Mouse (Mus musculus): ENCODE results near the gene BC052040. TPM values are rescaled to one million over a fixed set of nuclear protein-coding genes. Genes with fewer than 3 reads are reported as not detected.

BC052040 gene
- polyA plus RNA-seq, 1 experiment, result 1.6 TPM

- WGBS, result 70% methylated on average over 8 of the region's 8 CpGs
- no peak overlapping the region for H3K4me3 ChIP-seq (ENCODE audit: low read depth, low read length)
- TF ChIP-seq CTCF (IDR thresholded peaks at IDR 0.05; ENCODE audit: extremely low read depth, insufficient read length, insufficient replicate concordance, low read depth, low read length) (no peak), POLR2A (IDR thresholded peaks at IDR 0.05; ENCODE audit: low read depth, low read length) (no peak)
Observed at GRCm38 (mm10) chr2:115733017-115733692, 151.6 kb downstream of the BC052040 start.

GRCm38 (mm10) chr2:115734850-115735249 lies 153.3 kb downstream of the BC052040 start:
- 83% methylated on average over 6 of the region's 6 CpGs for WGBS
- Histone ChIP-seq H3K27ac (ENCODE audit: insufficient read depth, low read depth, low read length) (no peak overlapping the region), H3K4me1 (ENCODE audit: control insufficient read depth, insufficient read depth, insufficient read length, low read length) (no peaks in the 10 kb centered on the region), H3K36me3 (ENCODE audit: control insufficient read depth, insufficient read depth, low read length) (no peaks in the 10 kb centered on the region), H3K4me3 (ENCODE audit: low read depth, low read length) (no peak overlapping the region), H3K27me3 (ENCODE audit: control insufficient read depth, insufficient read depth, low read length) (no peaks in the 10 kb centered on the region)
- TF ChIP-seq POLR2A (IDR thresholded peaks at IDR 0.05; ENCODE audit: low read depth, low read length), result no peak
- TF ChIP-seq CTCF (IDR thresholded peaks at IDR 0.05; ENCODE audit: extremely low read depth, insufficient read length, insufficient replicate concordance, low read depth, low read length), result no peak

More at GRCm38 (mm10) chr2:115733017-115733692, 151.6 kb downstream of the BC052040 start:
- Histone ChIP-seq H3K4me1 (ENCODE audit: control insufficient read depth, insufficient read depth, insufficient read length, low read length) (no peaks in the 10 kb centered on the region), H3K27ac (ENCODE audit: insufficient read depth, low read depth, low read length) (no peak overlapping the region), H3K27me3 (ENCODE audit: control insufficient read depth, insufficient read depth, low read length) (no peaks in the 10 kb centered on the region), H3K36me3 (ENCODE audit: control insufficient read depth, insufficient read depth, low read length) (no peaks in the 10 kb centered on the region)

GRCm38 (mm10) chr2:115736416-115736815 lies 154.9 kb downstream of the BC052040 start:
- no peak overlapping the region for H3K27ac ChIP-seq (ENCODE audit: insufficient read depth, low read depth, low read length)
- no peak overlapping the region for H3K4me3 ChIP-seq (ENCODE audit: low read depth, low read length)
- no peak for TF ChIP-seq CTCF (IDR thresholded peaks at IDR 0.05; ENCODE audit: extremely low read depth, insufficient read length, insufficient replicate concordance, low read depth, low read length)
- no peak for TF ChIP-seq POLR2A (IDR thresholded peaks at IDR 0.05; ENCODE audit: low read depth, low read length)
- H3K36me3 ChIP-seq (ENCODE audit: control insufficient read depth, insufficient read depth, low read length), result no peaks in the 10 kb centered on the region
- no peaks in the 10 kb centered on the region for H3K4me1 ChIP-seq (ENCODE audit: control insufficient read depth, insufficient read depth, insufficient read length, low read length)
- no peaks in the 10 kb centered on the region for H3K27me3 ChIP-seq (ENCODE audit: control insufficient read depth, insufficient read depth, low read length)
- 76% methylated on average over 3 of the region's 3 CpGs for WGBS

- no peak overlapping the region for H3K27ac ChIP-seq (ENCODE audit: insufficient read depth, low read depth, low read length)
- 91% methylated on average over 2 of the region's 2 CpGs for WGBS
- no peaks in the 10 kb centered on the region for H3K4me1 ChIP-seq (ENCODE audit: control insufficient read depth, insufficient read depth, insufficient read length, low read length)
- no peak overlapping the region for H3K4me3 ChIP-seq (ENCODE audit: low read depth, low read length)
- no peaks in the 10 kb centered on the region for H3K36me3 ChIP-seq (ENCODE audit: control insufficient read depth, insufficient read depth, low read length)
- TF ChIP-seq POLR2A (IDR thresholded peaks at IDR 0.05; ENCODE audit: low read depth, low read length), result no peak
- no peak for TF ChIP-seq CTCF (IDR thresholded peaks at IDR 0.05; ENCODE audit: extremely low read depth, insufficient read length, insufficient replicate concordance, low read depth, low read length)
- no peaks in the 10 kb centered on the region for H3K27me3 ChIP-seq (ENCODE audit: control insufficient read depth, insufficient read depth, low read length)
Observed at GRCm38 (mm10) chr2:115737966-115738365, 156.4 kb downstream of the BC052040 start.

GRCm38 (mm10) chr2:115742061-115742460 lies 160.5 kb downstream of the BC052040 start:
- Histone ChIP-seq H3K27me3 (ENCODE audit: control insufficient read depth, insufficient read depth, low read length) (no peaks in the 10 kb centered on the region), H3K4me3 (ENCODE audit: low read depth, low read length) (no peak overlapping the region), H3K27ac (ENCODE audit: insufficient read depth, low read depth, low read length) (no peak overlapping the region), H3K36me3 (ENCODE audit: control insufficient read depth, insufficient read depth, low read length) (no peaks in the 10 kb centered on the region), H3K4me1 (ENCODE audit: control insufficient read depth, insufficient read depth, insufficient read length, low read length) (no peaks in the 10 kb centered on the region)
- 88% methylated on average over 7 of the region's 7 CpGs for WGBS
- no peak for TF ChIP-seq CTCF (IDR thresholded peaks at IDR 0.05; ENCODE audit: extremely low read depth, insufficient read length, insufficient replicate concordance, low read depth, low read length)
- no peak for TF ChIP-seq POLR2A (IDR thresholded peaks at IDR 0.05; ENCODE audit: low read depth, low read length)

- Histone ChIP-seq H3K4me3 (ENCODE audit: low read depth, low read length) (no peak overlapping the region), H3K4me1 (ENCODE audit: control insufficient read depth, insufficient read depth, insufficient read length, low read length) (no peaks in the 10 kb centered on the region), H3K36me3 (ENCODE audit: control insufficient read depth, insufficient read depth, low read length) (no peaks in the 10 kb centered on the region), H3K27ac (ENCODE audit: insufficient read depth, low read depth, low read length) (no peak overlapping the region), H3K27me3 (ENCODE audit: control insufficient read depth, insufficient read depth, low read length) (no peaks in the 10 kb centered on the region)
- WGBS, result 98% methylated on average over 3 of the region's 3 CpGs
- TF ChIP-seq CTCF (IDR thresholded peaks at IDR 0.05; ENCODE audit: extremely low read depth, insufficient read length, insufficient replicate concordance, low read depth, low read length), result no peak
- TF ChIP-seq POLR2A (IDR thresholded peaks at IDR 0.05; ENCODE audit: low read depth, low read length), result no peak
Observed at GRCm38 (mm10) chr2:115747639-115748038, 166.1 kb downstream of the BC052040 start.

GRCm38 (mm10) chr2:115751177-115751576 lies 169.7 kb downstream of the BC052040 start:
- Histone ChIP-seq H3K27me3 (ENCODE audit: control insufficient read depth, insufficient read depth, low read length) (no peaks in the 10 kb centered on the region), H3K4me3 (ENCODE audit: low read depth, low read length) (no peak overlapping the region), H3K4me1 (ENCODE audit: control insufficient read depth, insufficient read depth, insufficient read length, low read length) (no peaks in the 10 kb centered on the region), H3K36me3 (ENCODE audit: control insufficient read depth, insufficient read depth, low read length) (no peaks in the 10 kb centered on the region), H3K27ac (ENCODE audit: insufficient read depth, low read depth, low read length) (no peak overlapping the region)
- 85% methylated on average over 7 of the region's 7 CpGs for WGBS
- TF ChIP-seq POLR2A (IDR thresholded peaks at IDR 0.05; ENCODE audit: low read depth, low read length) (no peak), CTCF (IDR thresholded peaks at IDR 0.05; ENCODE audit: extremely low read depth, insufficient read length, insufficient replicate concordance, low read depth, low read length) (no peak)
